Mouse (Mus musculus): ENCODE measurements around the gene Layn.

Gene Layn

DNA sequence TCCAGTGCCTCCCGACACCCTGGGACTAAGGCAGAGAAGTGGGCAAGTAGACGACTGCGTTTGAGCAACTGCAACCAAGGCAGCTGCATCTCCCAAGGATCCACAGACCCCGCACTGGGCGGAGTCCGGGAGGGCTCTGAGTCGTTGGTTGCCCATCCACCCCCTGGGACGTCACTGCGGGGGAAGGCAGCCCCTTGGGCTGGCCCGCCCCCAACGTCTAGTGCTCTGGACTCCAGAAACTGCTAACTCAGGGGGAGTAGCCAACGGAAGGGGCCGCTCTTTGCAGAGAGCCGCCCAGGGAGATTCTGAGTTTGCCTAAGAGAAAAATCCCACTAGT is at the start of gene Layn:
Gene Layn, minus strand, starts transcription at position 116 of the 337 bp plus-strand sequence.
- peak; percentile 95 for DNase-seq (ENCODE audit: extremely low read depth, insufficient read length, low spot score)

DNA sequence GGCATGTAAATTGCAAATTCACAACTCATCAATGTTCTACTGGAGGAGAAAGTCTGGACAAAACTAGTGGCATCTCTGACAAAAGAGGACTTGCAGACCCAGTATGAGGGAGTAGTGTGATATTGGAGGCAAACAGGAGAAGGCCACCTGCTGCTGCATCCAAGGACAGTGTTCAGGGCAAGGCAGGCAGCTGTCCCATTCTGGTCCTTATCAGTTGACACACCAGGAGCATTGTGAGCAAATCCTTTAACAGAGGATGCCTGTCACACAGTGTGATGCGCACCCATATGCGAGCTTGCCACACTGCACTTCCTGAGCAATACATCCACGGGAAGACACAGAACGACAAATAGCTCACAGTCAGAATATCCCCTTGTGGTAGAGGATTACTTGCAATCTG is 37.9 kb upstream of the Layn start:
- DNase-seq (ENCODE audit: extremely low read depth, insufficient read length, low spot score) = no peak

DNA sequence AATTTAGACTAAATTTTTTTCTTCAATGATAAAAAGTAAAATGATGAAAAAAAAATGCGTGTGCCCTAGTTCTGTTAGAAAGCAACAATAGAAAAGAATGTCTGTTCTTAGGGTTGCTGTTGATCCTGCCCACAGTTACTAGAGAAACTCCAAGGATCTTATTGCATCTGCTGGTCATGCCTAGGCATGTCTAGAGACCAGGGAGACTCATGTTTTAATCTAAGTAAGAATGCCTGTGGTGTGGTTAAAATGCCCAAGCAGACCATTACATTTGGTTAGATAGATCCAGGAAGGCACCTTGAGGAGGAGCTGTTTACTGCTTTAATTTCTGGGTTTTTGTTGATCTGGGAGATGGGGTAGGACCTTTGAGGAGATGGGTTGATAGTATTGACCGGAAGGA is 28.9 kb upstream of the Layn start:
- DNase-seq (ENCODE audit: extremely low read depth, insufficient read length, low spot score) = no peak

DNA sequence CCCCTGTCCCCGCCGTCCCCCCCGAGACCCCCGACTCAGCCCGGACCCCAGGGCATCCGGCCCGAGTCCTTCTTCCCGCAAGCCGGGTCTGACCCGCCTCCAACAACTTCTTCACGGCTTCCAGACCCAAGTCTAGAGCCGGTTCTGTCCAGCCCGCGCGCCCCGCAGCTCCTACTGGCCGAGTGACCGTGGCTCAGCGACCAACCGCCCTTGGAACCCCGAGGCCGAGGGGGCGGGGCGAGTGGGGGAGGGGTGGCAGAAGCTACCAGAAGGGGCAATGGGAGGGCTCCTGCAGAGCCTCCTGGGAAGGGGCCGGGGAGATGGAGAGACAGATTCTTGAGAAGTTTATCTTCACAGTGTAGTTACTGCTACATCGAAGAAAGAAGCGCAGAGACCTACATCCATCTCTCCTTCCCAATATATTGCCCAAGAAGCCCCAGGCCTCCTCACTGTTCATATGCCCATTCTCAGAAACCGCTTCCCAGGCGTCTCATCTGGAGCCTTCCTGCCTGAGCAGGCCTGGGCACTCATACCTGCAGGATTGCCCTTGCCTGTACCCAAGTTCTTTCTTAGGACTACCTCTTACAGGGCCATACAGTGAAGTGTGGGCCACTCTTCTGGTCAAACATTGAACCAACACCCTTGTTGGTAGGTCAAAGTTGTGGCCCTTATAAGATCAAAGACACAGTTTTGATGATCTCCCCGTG is 27.1 kb upstream of the Layn start:
- no peak for DNase-seq (ENCODE audit: extremely low read depth, insufficient read length, low spot score)

DNA sequence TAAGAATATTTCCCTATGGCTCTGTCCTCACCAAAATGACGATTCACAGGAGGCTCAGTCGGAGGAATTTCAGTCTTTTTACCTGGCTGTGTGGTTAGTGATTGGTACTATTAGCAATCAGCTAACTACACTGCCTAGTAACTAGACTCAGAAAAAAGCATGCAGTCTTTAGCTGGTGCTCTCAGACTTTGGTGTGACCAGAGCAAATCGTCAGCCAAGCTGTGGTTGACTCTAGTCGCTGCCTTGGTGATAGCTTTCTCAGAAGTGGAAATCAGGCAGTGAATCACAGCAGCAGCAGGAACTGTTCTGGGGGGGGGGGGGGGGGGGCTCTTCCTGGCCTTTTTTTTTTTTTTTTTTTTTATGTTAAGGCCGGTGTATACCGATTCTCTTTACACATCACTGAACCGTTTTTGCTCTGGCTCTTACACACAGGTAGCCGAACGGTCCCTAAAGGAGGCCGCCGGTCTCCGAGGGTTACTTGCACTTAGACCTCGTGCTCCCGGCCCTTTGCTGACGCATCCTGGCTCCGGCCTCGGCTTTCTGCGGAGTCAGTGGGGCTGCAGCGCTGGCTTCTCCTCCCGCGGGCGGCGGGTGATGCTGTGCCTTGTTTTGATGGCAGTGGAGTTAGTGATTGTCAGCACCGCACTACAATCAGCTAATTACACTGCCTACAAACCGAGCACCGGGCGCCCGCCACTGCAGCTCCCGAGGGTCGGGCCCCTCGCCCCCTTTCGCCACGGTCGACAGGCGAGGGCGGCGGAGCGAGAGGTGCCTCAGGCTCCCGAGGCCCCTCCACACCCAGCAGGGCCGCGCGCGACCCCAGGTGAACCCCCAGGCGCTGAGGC is 26.3 kb upstream of the Layn start:
- no peak for DNase-seq (ENCODE audit: extremely low read depth, insufficient read length, low spot score)

DNA sequence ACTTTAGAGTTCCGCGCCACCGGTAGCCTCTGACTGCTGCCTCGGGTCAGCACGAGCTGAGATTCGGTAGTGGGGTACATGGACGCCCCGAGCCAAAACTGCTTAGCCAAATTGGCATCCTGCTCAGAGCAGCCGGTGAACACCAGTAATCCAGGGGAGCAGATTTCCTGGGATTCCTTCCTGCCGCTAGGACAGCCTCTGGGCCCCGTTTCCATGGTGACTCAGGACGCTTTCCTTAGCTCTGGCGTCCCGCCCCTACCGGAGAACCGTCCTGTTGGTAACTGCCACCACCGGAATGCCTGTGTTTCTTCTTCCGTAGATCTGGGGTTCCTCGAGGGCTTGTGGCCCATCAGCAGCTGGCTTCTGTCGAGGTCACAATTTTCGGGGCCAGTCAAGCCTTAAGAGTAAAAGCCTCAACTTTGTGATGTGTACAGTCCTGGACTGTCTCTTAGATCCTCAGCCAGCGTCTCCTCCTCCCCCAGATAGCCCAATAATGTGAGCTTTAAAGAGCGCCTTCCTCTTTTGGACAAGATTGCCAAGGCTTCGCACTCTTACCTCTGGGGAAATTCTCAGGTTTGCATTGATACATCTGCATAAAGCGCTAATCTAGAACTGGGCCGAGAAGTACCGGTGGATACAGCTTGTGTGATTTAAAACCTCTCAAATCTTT is 25.0 kb upstream of the Layn start, which contains the start of gene 4833427G06Rik:
Gene 4833427G06Rik, minus strand, starts transcription at position 323 of the 670 bp plus-strand sequence.
- no peak for DNase-seq (ENCODE audit: extremely low read depth, insufficient read length, low spot score)

DNA sequence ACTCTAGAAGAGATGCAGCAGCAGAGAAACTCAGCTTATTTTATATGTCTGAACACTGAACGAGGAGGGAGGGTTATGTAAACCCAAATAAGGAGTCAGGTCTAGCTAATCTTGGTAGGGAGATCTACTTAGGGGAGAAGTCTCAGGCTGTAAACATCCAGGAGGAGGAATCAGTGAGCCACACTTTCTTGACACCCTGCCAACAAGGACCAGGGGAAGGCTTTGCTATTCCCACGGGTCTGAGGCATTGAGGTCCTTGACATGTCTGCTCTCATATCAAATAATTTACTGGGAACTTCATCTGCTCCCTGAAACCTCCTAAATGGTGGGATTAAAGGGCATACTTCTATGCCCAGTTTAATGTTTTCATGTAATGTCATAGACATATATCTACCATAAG is 19.4 kb upstream of the Layn start:
- DNase-seq (ENCODE audit: extremely low read depth, insufficient read length, low spot score) = no peak

DNA sequence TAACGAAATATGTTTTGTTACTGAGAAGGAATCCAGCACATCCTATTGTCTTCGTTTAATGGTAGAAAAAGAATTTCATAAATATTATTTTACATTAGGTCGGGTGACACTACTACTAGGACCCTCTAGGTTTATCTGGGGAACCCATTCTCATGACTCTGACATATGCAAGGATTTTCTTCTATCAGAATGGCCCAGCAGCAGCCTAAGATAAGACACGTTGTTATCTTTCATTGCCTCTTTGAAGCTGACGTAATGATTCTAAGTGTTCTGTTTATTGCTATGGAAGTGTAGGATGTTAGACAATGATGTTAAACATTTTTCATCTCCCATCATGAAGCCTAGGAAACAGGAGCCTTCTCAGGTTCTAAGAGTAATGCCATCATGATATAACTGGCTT is 16.8 kb upstream of the Layn start:
- DNase-seq (ENCODE audit: extremely low read depth, insufficient read length, low spot score) = no peak

DNA sequence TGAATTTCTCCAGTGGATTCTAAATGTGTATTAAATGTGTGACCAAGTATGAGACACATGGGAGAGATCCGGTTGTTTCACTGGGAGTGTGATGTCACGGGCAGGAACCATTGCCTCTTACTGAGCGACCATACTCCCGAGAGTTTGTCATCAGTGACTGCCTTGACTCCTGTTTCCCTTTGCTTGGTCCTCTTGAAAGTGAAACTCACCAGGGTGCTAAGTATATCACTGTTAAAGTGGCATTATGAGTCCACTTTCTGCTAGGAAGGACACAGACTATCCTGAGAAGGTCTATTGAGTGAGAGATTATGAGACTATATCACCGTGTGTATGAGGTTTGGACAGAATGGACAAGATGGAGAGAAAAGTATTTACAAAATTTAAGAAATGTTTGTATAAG is 4.7 kb upstream of the Layn start:
- no peak for DNase-seq (ENCODE audit: extremely low read depth, insufficient read length, low spot score)

DNA sequence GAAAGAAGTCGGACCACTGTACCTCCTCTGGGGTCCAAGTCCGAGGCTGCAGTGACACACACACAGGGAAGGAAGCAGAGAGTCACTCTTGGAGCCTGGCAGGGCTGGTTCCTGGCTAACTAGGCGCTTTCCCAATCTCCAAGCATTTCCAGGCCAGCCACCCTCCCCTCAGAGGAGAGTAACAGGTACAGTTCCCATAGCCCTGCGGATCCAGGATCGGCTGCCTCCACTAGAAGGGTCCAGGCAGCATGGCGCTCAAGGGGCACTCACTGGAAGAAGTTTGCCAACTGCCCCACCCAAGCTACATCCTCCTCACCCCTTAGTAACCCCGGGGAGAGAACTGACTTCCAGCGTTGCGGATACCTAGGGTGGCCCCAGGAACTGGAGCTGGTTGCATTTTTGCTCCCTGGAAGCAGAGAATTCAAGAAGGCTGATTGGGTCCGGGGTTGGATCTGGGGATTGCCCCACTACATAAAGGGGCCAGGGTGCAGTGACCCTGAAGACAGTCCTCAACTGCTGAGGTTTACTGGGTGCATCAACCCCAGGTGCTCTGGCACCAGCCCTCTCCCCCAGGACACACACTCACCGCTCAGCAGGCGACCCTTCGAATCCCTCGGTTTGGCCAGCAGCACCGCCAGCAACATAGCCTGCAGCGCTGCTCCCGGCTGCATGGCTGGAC is 455 bp downstream of the Layn start:
- DNase-seq (ENCODE audit: extremely low read depth, insufficient read length, low spot score) = no peak

DNA sequence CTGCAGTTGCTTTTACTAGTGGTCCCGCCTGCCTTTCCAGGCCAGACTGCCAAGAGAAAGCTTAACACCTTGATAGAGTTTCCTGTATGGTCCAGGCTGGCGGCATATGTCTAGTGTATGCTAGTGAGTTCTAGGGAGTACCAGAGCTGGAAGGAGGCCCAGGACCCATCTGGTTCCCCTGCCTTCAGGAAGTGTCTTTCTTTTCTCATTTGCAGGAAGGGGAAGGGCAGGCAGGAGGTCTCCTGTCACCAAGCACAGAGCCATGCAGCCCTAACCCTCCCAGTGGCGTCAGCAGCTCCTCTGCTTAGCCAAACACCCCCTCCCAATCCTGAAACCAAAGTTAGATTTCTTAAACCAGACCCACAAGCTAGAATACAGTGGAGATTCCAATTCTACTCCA is 1.1 kb downstream of the Layn start:
- DNase-seq (ENCODE audit: extremely low read depth, insufficient read length, low spot score) = peak; percentile 22

DNA sequence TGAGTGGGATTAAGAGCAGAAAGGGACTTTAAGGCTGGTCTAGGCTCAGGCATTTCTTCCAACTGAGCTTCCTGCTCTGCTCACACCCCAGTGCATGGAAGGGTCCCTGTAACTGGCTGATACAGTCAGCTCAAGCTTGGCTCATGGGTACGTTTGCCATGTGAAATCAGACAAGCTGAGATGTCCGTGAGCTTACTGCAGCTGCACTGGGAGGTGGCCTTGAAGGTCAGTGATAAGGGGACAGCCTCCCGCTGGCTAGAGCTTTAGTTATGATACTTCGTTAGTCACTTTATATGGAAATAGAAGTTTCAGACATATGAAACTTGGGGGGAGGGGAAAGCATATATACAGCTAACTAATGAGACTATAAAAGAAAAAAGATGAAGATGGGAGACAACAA is 6.1 kb downstream of the Layn start:
- no peak for DNase-seq (ENCODE audit: extremely low read depth, insufficient read length, low spot score)

DNA sequence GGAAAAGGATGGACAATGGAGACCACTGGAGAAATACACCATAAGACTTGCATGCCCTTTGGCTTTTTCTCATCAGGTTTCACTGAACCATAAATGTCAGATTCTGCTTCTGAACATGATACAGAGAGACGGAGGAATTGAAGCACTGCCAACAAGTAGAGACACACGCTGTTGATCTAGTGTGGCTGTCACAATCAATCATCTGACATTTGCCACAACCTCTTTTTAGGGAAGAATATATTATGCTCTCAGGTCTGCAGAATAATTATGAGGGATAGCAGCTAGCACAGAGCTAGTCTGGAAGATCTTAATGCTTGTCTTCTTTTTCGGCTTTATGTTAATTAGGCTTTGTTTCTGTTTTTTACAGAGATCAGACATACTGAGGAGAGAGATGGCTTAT is 8.7 kb downstream of the Layn start:
- no peak for DNase-seq (ENCODE audit: extremely low read depth, insufficient read length, low spot score)

DNA sequence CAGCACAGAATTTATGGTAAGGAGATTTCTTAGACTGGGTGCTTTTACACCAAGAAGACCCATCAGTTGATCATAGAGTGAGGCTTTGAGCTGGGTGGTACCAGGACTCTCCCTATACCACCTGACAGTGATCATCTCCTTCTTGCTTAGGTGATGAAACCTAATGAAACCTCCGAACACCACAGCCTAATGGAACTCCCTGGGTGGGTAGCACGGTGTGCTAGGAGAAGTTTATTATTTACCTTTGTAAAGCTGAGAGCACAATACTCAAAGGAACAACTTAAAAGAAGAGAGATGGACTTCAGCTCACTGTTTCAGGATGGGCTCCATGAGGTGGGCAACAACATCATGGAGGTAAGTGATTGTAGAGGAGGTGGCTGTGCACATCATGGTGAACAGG is 16.3 kb downstream of the Layn start, which contains the start of gene Btg4:
Gene Btg4, plus strand, starts transcription at position 301 of the 400 bp plus-strand sequence.
- DNase-seq (ENCODE audit: extremely low read depth, insufficient read length, low spot score) = no peak

DNA sequence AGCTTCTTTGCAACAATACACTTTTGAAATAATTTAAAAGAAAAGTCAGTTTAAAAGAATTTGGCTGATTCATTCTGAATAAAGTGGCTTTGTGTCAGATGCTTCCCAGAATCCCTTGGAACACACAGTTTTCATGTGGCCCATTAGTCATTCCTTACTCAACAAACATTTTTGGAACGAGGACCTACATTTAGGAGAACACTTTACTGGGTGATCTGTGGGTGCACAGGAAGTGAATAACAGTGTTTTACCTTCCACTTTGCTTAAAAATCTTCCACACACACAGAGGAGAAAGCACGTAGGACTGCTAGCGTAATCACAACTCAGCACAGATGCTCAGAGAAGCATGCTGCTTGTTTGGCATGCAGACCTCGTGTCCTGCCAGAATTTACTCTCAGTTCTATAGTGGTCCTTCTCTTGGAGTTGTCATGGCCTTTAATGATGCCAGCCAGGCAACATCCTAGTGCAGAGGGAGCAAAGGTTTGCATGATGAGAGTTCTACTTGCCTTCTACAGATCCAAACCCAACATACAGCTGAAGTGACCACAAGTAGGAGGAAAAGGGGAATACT is 17.9 kb downstream of the Layn start:
- DNase-seq (ENCODE audit: extremely low read depth, insufficient read length, low spot score) = peak; percentile 62

DNA sequence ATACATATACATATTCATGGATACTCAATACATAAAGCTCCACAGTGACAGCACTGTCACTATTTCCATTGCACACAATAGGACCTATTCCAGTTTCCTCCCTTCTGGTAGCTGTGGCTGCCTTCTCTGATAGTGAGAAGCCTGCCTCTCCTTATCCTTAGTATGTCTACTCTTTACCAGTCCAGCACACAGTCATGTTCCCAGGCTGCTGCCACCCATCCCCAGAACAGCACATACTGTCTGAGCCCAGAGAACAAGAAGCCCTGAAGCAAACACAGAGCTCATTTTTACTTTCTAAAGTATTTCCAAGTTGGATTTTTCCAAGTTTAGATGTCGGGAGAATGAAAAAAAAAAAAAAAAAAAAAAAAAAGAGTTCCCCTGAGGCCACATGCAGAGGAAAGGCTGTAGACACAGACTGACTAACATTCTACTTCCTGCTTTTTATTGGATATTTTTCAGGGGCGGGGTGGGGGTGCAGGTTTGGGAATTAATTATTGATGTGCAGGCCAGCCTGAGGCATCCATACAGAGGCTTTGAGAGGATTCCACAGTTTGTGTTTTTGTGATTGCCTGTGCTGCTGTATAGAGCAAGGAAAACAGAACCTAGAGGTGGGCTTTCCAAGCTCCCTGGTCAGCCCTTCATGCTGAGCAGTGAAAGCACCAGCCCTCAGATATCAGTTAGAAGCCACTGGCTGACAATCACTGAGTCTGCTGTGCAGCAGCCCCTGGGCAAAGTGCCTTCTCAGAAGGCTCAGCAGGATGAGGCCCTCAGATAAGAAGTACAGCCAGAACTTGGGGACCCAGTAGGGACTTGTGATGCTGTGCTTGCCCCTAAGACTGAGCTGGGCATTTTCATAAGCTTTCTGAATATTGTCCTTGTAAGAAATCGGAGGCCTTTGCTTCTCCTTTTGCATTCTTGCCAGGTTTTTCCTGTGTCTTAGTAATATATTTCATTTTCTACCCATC is 20.3 kb downstream of the Layn start:
- peak; percentile 19 for DNase-seq (ENCODE audit: extremely low read depth, insufficient read length, low spot score)

DNA sequence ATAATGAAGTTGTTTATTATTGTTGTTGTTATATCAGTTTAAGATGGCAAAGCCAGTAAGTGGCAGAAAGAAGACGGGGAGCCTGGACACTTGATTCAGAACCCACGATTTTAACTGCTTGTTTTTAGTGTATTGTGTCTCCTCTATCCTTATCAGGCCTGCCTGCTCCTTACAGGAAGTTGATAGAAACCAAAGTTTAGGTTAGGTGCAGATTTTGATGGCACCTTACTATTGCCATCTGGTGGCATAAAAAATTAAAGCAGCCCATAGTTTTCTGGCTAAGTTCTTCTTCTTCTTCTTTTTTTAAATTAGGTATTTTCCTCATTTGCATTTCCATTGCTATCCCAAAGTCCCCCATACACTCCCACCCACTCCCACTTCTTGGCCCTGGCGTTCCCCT is 24.7 kb downstream of the Layn start:
- DNase-seq (ENCODE audit: extremely low read depth, insufficient read length, low spot score) = no peak

DNA sequence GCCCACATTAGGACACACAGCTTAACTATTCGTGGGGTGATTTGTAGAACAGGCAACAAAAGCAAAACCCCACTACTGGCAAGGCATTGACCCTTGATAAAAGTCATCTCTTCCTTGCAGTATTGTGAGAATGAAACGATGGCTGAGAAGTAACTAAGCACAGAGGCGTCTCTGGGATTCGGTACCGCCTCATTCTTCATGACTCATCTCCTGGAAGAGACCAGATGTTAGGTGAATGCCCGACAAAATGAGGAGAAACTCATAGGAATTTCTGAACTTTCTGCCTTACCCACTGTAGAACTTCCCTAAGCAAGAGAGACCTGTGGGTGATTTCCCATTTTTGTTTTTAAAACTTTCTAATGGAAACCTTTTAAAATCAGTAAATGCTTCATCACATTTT is 34.8 kb downstream of the Layn start:
- peak; percentile 24 for DNase-seq (ENCODE audit: extremely low read depth, insufficient read length, low spot score)

DNA sequence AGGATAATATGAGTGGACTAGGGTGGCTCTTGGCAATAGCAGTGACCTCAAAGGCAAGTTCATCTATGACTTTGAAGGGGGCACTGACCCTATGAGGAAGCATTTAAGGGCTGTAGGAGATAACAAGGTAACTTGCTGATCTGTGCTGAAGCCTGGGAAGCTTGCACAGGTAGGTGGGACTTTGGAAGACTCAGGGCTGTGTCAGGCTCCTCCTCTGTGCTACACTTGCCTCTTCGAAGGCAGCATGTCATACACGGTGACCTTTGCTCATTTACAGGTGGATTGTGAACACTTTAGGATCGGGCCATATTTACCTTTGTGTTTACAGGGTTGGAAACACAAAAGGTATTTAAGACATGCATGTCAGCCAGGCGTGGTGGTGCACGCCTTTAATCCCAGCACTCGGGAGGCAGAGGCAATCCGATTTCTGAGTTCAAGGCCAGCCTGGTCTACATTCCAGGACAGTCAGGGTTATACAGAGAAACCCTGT is 35.4 kb downstream of the Layn start:
- no peak for DNase-seq (ENCODE audit: extremely low read depth, insufficient read length, low spot score)
